Mouse (Mus musculus): ENCODE data around the gene Drd1.
A peak's percentile ranks its signal among the peaks of the same experiment; 100 is the strongest.

Gene Drd1

GRCm38 (mm10) chr13:54055448-54055861, at the start of gene Drd1:
Drd1 (minus strand) TSS chr13:54055705.
- DNase-seq = peak; percentile 86 to 90

GRCm38 (mm10) chr13:54103866-54104265, 48.4 kb upstream of the Drd1 start:
- no peak for DNase-seq

GRCm38 (mm10) chr13:54103271-54103670, 47.8 kb upstream of the Drd1 start:
- no peak for DNase-seq

- DNase-seq = no peak
Measured at GRCm38 (mm10) chr13:54102061-54102460, 46.6 kb upstream of the Drd1 start.

DNA sequence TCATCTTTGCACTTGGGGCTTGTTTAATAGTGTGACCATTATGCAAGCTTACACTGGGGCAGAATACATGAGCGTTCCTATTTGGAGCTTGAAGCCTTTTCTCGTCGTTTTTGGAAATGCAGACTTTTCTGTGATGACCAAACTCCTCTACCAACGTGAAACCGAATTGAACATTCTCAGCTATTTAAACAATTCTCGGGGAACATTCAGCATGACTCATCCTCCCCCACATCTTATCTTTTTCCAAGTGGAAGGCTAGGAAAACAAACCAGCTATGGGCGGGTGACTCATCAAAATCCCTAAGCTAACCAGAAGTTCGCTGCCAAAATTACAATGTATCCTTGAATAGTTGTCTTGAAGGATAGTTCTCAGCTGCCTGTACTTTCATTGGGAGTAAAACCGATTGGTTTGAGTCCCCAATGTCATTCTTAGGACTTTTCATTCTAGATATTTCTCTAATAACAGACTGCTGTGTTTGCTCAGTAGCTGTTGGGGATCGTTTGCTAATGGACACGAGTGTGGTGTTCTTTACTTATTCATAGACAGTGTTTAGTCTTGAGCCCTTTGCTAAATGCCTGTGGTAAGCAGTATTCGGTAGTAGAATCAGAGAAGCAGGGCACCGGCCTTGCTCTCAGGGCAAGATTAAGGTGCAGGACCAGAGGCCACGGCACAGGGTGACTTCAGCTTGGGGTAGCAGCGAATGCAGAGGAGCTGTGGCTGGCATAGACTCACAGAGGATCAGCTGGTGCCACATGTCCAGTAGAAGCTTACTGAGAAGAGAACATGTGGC, 45.7 kb upstream of the Drd1 start:
- no peak for DNase-seq

- DNase-seq = no peak
Measured at GRCm38 (mm10) chr13:54097797-54098196, 42.3 kb upstream of the Drd1 start.

GRCm38 (mm10) chr13:54097227-54097626, 41.7 kb upstream of the Drd1 start:
- DNase-seq = no peak

GRCm38 (mm10) chr13:54095721-54096120, 40.2 kb upstream of the Drd1 start:
- DNase-seq = no peak

GRCm38 (mm10) chr13:54094963-54095362, 39.5 kb upstream of the Drd1 start:
- no peak for DNase-seq

GRCm38 (mm10) chr13:54094349-54094748, 38.8 kb upstream of the Drd1 start:
- DNase-seq = no peak

GRCm38 (mm10) chr13:54091719-54092118, 36.2 kb upstream of the Drd1 start:
- no peak for DNase-seq

GRCm38 (mm10) chr13:54085266-54085665, 29.8 kb upstream of the Drd1 start:
- DNase-seq = no peak

DNA sequence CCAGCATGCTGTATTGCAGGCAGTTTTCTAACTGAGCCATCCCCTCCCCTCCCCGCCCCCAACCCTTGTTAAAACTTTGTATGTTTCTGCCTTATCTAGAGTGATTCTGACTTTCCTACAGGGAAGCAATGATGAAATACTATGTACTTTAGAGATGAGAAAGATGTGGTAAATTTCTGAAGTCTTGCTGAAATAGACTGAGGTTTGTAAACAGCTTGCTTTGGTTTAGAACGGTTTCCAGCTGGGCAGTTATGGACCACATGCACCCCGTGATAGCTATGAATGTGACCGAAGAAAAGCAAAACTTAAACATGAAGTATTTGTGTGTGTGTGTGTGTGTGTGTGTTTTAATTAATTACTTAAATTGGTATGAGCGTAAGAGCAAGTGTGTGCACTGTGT, 29.3 kb upstream of the Drd1 start:
- DNase-seq = no peak

GRCm38 (mm10) chr13:54084178-54084577, 28.7 kb upstream of the Drd1 start:
- no peak for DNase-seq

DNA sequence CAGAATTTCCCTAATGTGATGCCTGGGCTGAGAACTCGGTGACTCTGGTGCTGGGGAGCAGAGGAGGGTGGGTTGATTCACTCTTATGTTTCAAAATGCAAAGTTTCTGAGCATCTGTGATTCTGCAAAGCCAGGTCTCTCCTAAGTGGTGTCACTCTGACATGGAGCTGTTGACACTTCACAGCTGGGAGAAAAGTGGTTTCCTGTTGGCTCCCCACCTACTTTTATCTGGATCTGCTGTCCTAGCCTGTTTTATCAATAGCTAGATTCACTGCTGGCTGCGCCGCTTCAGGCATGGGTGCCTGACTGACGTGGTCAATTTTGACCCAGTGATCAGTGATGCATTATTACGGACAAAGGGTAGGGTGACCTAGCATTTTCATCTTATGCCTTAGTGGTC, 27.4 kb upstream of the Drd1 start:
- no peak for DNase-seq

- no peak for DNase-seq
Measured at GRCm38 (mm10) chr13:54080785-54081184, 25.3 kb upstream of the Drd1 start.

- DNase-seq = no peak
Measured at GRCm38 (mm10) chr13:54079782-54080759, 24.6 kb upstream of the Drd1 start.

DNA sequence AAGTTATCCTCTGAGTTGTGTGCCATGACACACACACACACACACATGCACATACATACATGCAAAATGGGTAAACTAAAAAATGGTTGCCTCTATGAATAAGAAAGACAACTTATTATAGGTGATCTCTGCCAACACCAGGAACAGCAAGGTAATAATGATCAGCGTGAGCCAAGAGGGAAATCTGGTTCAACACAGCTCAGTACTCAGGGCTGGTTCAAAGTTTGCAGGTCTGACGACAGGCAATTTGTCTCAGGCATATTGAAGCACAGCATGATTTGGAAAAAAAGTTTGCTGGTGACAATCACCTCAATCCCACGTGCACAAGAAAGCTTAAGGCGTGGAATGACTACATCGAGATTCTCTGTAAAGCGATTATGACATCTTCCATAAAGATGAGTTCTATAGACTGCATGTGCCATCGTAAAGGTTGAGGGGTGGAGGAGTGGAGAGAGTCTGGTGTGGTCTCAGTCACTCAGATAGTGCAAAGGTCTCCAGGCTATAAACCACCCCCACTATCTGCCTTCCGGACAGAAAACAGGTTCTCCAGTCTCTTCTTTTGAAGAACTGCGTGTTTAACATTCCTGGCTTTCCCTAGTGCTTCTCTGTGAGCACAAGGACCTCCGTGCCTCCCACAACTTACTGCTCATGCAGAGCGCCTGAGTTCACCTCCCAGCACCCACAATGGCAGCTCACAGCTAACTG, 22.1 kb upstream of the Drd1 start:
- DNase-seq = no peak

- no peak for DNase-seq
Measured at GRCm38 (mm10) chr13:54076762-54077460, 21.4 kb upstream of the Drd1 start.

DNA sequence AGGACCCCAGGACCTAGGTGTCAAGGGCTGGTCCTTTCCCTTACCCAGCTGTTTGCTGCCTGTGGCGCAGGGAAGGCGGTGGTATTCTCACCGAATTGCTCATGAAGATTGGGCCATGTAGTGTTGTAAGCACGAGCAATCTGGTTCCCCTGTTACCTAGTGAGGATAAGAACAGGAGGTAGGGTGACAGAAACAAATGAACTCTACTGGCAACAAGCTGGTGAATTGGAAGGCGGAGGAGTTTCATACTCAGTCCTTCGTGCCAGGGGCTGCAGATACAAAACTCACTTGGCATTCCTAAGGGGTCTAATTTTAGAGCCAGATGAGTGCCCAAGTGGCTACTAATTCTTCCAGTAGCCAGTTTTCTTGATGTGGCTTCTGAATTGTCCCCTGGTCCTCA, 20.5 kb upstream of the Drd1 start:
- no peak for DNase-seq

GRCm38 (mm10) chr13:54075416-54075815, 19.9 kb upstream of the Drd1 start:
- no peak for DNase-seq

DNA sequence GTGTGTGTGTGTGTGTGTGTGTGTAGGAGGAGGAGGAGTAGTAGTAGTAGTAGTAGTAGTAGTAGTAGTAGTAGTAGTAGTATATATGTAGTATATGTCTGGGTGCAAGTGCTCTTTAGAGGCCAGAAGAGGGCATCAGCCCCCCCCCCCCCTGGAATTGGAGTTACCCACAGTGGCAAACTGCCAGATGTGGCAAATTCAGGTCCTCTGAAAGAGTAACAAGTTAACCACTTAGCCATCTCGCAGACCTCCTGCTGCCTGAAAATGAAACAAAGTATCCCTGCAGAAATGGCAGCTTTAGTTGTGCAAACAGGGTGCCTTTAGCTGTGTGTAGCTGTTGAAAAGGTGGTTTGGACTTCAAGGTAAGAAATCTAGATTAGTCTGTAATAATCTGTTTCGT, 18.0 kb upstream of the Drd1 start:
- no peak for DNase-seq

DNA sequence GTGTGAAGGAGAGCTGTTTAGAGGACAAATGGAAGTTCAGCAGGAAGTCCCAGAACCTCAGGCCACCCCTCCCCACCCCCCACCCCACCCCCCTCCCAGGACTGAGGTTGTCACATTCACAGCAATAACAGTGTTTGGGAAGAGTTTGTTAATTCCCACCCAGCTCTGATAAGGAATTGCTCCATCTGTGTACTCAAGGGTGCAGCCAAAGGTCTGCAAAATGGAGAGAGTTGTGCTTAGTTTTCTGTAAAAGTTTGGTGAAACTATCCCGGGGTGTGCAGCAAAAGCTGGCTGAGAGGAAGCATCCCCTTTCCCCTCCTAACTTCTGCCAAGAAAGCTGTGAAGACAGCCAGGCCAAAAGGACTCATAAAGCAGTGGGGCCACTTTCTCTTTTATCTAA, 17.6 kb upstream of the Drd1 start:
- DNase-seq = no peak

All from cerebellum, postnatal 25 days (tissue).